Mouse (Mus musculus): Measurements from ENCODE around the gene Eral1.

The Eral1 gene

DNA sequence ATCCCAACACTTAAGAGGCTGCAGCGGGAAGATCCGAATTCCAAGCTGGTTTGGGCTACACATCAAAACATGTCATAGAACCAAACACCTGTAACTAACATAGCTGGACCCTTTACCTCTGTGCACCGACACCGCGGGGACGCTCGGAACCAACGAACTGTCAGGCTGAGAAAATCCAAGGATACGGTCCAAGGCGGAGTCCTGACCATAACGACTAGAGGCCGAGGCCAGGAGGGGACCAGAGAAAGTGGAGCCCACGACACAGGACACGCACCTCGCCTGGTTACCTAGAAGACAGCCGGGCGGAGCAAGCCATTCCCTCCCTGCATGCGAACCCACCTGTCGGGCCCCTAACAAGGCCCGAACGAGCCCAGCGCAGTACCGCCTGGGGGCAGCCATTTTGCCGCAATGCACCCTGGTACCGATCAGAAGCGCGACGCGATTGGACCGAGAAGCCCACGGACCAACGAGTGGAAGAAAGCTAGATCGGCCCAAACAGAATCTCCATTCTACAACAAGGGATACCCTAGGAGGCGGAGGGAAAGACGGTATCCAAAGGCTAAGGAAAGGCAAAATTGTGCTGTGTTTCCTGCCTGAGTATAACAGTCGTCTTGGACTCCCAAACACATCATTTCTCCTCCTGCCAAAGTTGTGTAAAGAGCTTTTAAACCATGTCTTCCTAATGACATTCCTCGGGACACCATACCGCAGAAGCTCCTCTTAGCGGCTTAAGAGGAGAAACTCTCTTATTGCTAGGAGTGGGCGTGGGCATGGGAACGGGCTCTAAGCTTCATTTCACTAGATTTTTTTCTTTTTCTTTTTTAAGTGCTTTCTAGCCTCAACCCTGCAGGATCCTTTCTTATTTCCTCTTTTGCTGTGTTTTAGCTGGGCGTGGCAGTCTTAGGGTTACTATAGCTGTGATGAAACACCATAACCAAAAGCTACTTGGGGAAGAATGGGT lies at the start of gene Eral1:
Eral1 (minus strand) TSS at position 423 of the 961 bp plus-strand sequence.
- peak; percentile 82 for DNase-seq

DNA sequence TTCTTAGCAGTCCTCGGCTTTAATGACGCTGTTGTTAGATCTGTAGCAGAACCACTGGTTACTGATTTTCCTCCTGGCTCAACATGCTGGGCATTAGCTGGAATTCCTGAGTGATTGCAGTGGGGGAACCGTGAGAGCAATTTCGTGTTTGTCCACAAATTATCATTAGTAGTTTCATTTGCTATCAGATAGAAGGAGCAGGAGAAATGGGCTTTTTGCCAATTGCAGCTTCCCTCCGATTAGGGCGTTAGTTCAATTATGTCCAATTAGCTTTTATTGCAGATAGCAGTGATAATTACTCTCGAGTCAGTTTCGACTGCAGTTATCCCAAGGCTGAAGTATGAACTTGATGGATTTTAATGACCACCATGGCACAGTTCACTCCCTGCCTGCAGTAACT lies 49.3 kb upstream of the Eral1 start:
- DNase-seq, result no peak

DNA sequence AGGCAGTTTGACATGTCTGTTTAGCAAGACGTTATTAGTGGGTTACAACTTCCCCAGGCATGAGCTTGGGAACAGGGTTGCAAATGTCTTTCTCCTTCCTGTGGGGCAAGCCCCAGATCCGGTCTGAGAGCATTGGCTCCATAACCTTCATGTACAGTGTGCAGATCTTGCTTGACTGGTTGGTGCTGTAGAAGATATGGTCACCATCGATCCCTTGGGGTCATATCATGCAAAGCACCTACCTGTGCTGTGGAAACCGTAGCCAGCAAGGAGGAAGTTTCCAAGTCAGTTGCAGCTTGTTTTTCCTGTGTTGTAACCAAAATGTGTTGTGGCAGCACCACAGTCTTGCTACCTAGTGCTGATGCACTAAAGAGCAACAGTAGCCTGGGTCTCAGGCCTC lies 46.6 kb upstream of the Eral1 start:
- DNase-seq, result no peak

DNA sequence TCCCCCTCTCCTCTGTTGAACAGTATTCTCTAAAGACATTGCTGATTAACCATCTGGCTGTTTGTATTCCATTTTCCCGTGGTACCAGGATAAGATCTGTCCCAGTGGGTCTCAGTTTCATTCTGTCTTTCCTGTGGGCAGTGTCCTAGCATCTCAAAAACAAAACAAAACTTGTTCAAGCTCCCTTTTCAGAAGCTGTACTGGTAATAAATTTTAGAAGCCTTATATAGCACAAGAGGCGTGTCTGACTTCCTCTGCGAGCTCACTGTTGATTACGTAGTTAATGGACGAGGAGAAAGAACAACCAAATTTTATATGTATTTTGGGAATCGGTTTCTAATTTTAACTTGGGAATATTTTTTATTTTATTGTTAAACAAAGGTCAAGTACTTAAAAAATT lies 45.5 kb upstream of the Eral1 start:
- DNase-seq, result no peak

DNA sequence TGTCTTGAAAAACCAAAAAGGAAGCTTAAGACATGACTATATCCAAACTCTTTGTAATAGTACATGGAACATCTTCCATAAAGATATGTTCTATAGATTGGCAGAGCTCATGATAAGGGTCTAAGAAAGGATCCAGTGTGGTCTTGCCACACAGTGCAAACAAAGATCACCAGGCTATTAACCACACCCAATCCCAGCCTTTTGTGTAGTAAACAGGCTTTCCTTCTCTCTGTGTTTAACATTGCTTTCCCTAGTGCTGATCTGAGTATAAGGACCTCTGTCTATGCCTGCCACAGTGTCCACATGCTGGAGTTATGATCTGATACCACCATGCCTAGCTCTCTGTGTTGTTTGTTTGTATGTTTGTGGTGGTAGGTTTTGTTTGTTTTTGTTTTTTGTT lies 43.6 kb upstream of the Eral1 start:
- no peak for DNase-seq

DNA sequence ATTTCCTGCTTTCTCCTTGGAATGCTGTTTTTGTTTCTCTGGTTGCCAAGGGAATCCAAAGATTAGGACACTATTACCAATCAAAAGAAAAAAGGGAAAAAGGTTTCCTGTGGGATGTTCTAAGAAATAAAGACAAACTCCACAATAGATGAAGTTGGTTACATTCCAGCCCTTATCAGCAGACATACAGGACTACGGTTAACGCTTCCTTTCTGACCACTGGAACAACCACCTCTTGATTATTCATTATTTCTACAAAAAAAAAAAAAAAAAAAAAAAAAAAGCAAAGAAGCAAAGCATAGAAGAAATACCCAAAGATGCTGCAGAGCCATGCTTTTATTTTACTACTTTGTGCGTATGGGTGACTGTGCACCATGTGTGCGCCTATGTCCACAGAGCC lies 42.6 kb upstream of the Eral1 start:
- DNase-seq, result no peak

DNA sequence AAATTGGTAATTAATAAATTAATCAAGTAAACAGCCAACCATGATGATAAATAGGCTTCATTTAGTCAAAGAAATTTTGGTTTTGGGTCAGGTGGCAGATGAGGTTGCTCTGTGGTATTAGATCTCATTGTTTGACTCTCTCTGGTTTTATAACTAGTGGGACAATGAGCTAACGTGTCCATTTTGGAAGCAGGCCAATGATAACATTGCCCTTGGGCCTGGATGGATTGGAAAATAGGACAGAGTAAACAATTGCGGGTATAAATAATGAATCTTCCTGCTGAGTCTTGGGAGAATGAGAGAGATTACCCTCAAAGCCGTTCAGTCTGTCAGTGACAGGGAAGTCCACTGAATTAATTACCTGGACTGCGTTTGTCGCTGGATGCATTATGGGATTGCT lies 41.0 kb upstream of the Eral1 start:
- no peak for DNase-seq

DNA sequence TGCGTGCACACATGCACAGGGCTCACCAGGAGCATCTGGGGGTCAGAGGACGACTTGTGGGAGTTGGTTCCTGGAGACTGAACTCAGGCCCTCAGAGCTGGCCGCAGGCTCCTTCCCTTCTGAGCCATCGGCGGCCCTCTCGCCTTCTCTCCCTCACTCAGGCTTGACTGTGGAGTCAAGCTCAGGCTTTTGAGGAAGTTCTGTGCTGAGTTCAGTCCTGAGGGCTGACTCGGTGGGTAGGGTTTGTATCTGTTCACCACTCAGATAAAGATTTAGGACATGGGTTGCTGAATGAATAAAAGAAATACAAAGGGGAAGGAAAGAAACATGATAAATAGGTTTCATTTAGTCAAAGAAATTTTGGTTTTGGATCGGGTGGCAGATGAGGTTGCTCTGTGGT lies 39.7 kb upstream of the Eral1 start:
- DNase-seq, result no peak

DNA sequence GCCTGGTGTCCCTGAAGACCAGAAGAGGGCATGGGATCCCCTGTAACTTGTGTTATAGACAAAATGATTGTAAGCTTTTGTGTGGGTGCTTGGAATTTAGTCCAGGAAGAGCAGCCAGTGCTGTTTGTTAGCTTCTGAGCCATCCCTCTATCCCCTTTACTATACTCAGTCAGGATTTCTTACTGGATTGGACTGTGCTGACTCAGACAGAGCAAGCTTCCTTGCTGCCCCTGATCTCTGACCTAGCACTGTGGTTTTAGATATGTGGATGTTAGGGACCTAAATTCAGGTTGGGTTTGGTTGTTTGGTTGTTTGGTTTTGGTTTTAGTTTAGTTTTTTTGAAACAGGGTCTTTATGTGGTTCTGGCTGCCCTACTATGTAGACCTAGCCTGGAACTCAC lies 38.3 kb upstream of the Eral1 start:
- DNase-seq, result no peak

DNA sequence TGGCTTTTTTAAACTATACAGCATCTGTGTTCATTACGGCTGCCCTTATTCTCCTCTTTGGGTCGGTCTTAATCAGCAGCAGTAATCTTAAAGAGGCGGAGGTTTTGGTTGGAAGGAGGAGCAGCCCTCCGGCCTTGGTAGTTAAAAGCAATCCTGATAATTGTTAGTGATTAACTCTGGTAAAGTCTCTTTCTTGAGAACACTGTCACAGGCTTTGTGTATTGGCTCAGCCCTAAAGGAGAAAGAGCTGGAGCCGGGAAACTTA lies 35.9 kb upstream of the Eral1 start:
- no peak for DNase-seq

DNA sequence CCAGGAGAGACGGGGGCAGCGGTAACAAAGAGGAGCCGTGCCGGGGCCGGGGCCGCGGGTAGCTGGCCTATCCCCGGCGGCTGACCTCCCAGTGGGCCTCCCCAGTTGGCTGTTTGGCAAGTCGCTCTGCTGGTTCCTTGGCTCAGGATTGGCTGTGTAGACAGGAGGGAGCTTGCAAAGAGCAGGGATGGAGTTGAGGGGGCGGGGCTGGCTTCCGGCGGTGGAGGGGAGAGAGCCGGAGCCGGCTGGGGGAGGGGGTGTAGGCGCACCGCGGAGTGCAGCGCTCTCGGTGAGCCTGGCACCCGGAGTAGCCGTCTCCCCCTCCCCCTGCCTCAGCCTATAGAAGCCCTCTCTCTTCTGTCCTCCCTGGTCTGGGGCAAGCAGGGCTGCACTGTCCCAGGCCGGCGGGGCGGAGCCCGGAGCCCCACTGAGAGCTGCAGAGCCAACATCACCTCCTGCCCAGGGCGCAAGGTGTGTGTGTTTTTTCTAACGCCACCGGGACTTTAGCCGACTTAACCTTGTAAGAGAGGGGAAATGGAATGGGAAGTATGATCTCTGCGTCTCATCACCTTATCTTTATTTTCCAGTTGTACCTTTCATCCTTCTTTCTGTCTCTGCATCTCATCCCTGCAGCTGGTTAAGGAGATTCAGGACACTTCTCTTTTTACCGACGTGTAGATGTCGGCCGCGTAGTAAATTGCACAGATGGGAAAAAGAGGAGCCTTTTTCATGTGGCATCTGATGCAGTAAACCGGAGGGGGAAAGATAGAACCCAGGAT lies 35.4 kb upstream of the Eral1 start:
- DNase-seq, result peak; percentile 93

DNA sequence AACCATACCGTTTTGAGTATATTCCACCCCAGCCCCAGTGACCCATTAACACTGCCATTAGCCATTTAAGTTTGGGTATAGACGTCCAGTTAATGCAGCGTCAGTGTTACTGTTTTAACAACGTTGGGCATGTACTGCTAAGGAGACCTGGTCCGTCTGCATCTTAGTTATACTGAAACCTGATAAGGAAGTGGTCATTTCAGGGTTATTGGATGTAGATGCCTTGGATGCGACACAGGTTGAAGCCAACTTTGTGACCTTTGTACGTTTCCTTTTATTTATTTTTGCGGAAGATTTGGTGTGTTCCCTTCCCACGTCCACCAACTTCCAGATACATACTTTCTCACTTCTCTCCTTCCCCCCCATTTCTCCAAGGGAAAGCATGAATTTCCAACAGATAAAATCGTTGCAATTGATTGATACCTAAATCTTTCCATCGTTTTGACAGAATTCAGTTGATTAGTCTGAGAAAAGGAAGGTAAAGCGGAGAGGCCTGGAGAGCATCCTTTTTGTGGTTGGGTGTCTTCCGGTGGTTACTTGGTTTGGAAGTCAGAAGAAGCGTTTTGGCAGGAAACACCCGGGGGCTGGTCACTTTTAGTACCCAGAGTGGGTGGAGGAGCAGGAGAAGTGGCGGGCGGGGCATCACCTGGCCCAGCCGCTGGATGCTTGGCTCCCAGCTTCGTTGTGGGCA lies 34.6 kb upstream of the Eral1 start:
- no peak for DNase-seq

DNA sequence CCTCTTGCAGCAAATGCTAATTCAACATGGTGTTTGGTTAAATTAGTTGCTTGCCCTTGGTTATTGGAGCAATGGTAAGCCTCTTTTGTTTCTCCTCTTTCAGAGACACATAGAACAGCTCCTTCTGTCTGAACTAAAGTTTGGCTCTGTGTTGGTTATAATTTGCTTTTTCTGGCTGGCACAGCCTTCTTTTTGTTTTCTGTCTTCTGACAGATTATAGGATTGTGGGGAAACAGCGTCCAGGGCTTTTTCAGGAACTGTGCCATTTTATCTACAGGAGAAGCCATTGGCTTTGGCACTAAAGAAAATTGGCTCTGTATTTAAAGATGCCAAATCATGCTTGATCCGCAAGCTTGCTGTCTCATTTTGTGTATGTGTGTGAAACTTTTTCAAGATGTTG lies 33.4 kb upstream of the Eral1 start:
- no peak for DNase-seq

DNA sequence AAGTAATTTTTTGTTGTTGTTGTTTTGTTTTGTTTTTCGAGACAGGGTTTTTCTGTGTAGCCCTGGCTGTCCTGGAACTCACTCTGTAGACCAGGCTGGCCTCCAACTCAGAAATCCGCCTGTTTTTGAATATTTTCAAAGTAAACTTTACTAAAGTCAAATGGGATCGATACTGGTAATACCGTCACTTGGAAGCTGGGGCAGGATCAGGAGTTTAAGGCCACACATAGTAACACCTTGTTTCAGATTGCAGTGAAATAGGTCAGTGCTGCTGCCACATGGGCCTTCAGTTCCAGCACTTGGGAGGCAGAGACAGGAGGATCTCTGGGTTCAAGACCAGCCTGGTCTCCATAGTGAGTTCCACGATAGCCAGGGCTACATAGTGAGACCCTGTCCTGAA lies 24.3 kb upstream of the Eral1 start:
- no peak for DNase-seq

DNA sequence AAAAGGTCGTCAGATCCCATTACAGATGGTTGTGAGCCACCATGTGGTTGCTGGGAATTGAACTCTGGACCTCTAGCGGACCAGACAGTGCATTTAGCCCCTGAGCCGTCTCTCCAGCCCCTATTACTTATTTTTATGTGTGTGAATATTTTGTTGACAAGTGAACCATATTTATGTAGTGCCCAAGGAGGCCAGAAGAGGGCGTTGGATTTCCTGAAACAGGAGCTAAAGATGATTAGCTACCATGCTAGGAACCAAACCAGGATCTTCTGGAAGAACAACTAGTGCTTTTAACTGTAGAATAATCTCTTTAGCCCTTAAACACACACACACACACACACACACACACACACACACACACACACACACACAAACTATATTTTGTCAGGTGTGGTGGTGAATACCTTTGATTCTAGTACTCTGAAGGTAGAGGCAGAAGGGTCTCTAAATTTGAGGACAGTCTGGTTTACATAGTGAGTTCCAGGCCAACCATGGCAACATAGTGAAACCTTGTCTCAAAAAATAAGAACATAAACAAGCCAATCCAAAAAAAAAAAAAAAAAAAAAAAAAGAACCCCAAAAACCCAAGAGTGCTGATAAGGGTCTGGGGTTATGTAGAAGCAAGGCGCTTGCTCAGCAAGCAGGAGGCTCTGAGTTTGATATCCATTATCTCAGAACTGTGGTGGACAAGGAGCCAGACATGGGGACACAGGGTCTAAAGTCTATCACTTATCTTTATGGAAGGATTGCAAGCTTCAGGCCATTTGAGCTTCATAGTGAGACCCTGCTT lies 23.0 kb upstream of the Eral1 start:
- no peak for DNase-seq

DNA sequence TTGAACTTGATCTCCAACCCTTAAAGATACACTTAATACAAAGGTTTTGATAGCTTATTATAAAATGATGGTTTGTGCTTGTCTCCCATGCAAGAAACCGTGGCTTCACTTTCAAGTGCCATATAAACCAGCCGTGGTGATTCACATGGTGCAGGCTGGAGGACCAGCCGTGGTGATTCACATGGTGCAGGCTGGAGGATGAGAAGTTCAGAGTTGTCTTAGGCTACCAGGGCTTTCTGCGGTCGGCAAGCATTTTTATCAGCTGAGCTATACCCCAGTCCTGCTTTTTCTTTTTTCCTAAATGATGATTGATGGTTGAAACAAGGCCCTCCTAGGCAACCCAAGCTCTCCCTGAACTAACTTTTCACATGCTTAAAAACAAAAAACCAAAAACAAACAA lies 22.0 kb upstream of the Eral1 start:
- no peak for DNase-seq

DNA sequence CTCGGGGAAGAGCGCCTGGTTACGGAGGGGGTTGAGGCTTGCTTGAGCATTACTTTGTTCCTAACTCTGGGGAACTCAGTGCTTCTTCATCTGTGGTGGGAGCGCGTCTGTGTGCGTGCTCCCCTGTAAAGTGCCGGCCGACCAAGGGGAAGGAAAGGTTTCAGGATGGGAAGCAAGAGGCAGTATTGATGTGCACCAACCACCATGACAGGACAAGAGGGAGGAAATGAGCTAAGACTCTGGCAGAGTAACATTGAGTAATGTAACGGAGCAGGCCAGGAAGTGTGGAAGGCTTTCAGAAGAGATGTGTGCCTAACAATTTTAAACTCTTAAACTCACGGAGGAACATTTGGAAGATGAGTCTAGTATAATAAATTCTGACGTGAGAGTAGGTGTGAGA lies 20.6 kb upstream of the Eral1 start:
- no peak for DNase-seq

DNA sequence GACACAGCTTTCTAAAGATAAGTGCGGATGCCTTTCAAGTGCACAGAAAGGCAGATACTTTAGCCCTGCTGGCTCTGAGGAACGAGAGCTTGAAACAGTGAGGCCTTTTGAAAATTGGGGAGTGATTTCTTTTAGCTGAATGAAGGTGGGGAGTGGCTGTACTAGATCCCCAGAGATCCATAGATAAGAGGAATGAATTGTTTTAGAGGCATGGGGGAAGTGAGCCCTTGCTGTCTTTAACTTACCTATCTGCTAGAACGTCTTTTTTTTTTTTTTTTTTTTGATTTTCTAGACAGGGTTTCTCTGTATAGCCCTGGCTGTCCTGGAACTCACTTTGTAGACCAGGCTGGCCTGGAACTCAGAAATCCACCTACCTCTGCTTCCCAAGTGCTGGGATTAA lies 16.9 kb upstream of the Eral1 start:
- DNase-seq, result no peak

DNA sequence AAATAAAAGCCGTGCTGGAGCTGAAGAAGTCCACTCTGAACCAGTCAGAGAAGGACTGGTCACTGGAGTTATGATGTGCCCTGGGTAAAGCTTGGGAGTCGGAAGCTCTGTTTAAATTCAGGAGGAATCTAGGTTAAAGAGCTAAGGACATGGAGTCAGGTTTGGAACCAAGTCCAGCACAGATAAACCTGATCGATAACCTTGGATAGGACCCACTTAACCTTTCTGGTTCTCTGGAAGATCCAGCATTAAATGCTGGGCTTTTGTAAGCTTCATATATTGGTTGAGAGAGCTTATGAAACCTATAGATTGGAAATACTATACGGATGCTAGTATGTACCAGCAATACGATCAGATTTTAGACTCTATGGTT lies 14.9 kb upstream of the Eral1 start:
- no peak for DNase-seq

DNA sequence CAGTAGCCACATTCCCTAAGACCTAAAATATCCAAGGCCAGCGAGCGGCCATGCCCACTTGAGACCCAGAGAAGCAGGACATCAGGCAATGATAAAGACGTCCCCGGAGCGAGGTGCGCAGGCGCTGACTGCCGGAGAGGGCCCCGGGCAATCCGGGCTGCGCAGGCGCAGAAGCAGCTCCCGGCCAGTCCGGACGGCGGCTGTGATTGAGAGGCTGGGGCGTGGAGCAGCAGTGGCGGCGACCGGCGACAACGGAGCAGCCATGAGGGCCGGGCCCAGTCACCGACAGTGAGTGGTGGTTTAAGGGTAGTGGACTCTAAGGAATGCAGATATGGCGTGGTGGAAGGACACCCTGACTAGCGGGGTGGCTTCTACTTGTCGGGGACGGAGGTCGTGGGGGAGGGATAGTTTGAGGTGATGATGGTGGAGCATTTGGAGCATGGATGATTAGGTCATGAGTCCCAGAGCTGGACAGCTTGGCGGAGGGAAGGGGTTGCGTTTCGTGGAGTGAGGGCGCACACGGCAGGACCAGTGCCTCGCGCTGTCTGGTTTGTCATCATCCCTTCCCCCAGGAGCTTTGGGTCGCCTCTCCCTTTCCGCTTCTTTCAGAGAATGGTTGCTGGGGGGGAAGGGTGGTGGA lies 14.4 kb upstream of the Eral1 start, which contains the start of gene Fam222b:
Fam222b (plus strand) TSS at position 157 of the 640 bp plus-strand sequence.
- DNase-seq, result peak; percentile 91

DNA sequence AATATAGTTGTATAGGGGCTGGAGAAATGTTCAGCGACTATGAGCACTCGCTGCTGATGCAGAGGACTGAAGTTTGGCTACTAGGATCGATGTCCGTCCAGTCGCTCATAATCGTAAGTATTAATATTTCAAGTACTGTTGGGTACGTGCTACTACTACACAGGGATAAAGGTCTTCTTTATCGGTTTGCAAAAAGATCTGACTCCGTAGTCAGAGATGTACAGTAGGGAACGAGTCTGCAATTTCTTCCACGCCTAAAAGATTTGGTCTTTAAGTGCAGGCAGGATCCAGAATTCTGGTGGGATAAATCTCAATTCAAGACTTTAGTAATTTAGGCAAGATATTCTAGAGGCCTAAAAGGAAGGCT lies 13.9 kb upstream of the Eral1 start:
- DNase-seq, result no peak

DNA sequence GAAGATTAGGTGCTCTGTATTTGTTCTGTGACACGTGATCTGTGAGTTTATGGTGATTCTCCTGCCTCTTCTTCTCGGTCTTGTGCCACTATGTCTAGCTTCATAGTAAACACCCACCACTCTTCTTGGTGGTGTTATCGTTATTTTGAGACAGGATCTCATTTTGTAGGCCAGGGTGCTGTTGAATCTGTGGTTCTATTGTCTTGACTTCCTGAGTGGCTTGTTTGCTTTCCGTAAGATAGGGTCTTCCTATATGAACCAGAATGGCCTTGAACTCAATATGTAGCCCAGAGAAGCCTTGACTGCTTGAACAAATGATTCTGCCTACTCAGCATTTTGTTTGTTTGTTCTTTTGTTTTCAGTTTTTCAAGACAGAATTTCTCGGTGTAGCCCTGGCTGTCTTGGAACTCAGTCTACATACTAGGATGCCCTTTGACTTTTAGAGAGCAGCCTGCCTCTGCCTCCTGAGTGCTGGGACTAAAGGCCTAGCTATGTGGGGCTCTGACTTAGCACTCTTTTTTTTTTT lies 7.6 kb upstream of the Eral1 start:
- DNase-seq, result no peak
